Mouse (Mus musculus) liver, embryonic 13.5 days (tissue): ENCODE results near the gene Obscn. TPM values are rescaled to one million over a fixed set of nuclear protein-coding genes. Genes with fewer than 3 reads are reported as not detected.

Source experiments
- ATAC-seq: fragments of 200-750 bp; cut with Nextera tagmentation; 2 replicates; pipeline ENCODE4 v1.8.0; 2017; ENCODE audit warnings: low read depth, mild to moderate bottlenecking, moderate number of reproducible peaks, moderate library complexity
- DNase-seq: peaks from one replicate; pipeline ENCODE4 v3.0.0; 2022
- H3K27ac ChIP-seq: fragments of 300-500 bp; sonication (generic); 2 replicates; pipeline ENCODE4 v1.5.1; 2015; ENCODE audit warnings: moderate library complexity, mild to moderate bottlenecking, inconsistent platforms
- H3K27me3 ChIP-seq: fragments of 300-500 bp; sonication (generic); 2 replicates; pipeline ENCODE4 v1.6.1; 2015; ENCODE audit warnings: mild to moderate bottlenecking, inconsistent platforms
- H3K36me3 ChIP-seq: fragments of 300-500 bp; sonication (generic); 2 replicates; pipeline ENCODE4 v1.6.1; 2015; ENCODE audit warnings: mild to moderate bottlenecking, inconsistent platforms
- H3K4me1 ChIP-seq: fragments of 300-500 bp; sonication (generic); replicated peaks from 2 replicates; pipeline ENCODE4 v1.6.1; 2015; ENCODE audit warnings: inconsistent platforms
- H3K4me2 ChIP-seq: fragments of 300-500 bp; sonication (generic); 2 replicates; pipeline ENCODE4 v1.6.1; 2015; ENCODE audit warnings: inconsistent platforms, mild to moderate bottlenecking, moderate library complexity
- H3K4me3 ChIP-seq: fragments of 300-500 bp; sonication (generic); replicated peaks from 2 replicates; pipeline ENCODE4 v1.5.1; 2015; ENCODE audit warnings: mild to moderate bottlenecking, inconsistent platforms
- H3K9ac ChIP-seq: fragments of 300-500 bp; sonication (generic); 2 replicates; pipeline ENCODE4 v1.6.1; 2015; ENCODE audit warnings: mild to moderate bottlenecking, inconsistent platforms
- H3K9me3 ChIP-seq: fragments of 300-500 bp; sonication (generic); replicated peaks from 2 replicates; pipeline ENCODE4 v1.6.1; 2016; ENCODE audit warnings: inconsistent platforms
- WGBS: fragments of 180-500 bp; shearing (Covaris S2); methylation state at CpG from one replicate; pipeline ENCODE4 v1.1.7; 2015; ENCODE audit not compliant: insufficient replicate concordance; 5-methylcytosine and 5-hydroxymethylcytosine counted together
- microRNA-seq: library from miRNA; unstranded; fragments of <30 nt; microRNA quantifications from one replicate; pipeline ENCODE4, GENCODE M21; 2016
- polyA plus RNA-seq: library from polyadenylated mRNA; unstranded; fragments of >200 nt; fragmentation: Nextera tagmentation; extraction: Ambion mirVana; gene quantifications from 2 replicates; pipeline ENCODE4 v1.2.1, GENCODE M21; 2015

Gene Obscn
- polyA plus RNA-seq, 1 experiment from 2014 or later = 0.23 TPM

DNA sequence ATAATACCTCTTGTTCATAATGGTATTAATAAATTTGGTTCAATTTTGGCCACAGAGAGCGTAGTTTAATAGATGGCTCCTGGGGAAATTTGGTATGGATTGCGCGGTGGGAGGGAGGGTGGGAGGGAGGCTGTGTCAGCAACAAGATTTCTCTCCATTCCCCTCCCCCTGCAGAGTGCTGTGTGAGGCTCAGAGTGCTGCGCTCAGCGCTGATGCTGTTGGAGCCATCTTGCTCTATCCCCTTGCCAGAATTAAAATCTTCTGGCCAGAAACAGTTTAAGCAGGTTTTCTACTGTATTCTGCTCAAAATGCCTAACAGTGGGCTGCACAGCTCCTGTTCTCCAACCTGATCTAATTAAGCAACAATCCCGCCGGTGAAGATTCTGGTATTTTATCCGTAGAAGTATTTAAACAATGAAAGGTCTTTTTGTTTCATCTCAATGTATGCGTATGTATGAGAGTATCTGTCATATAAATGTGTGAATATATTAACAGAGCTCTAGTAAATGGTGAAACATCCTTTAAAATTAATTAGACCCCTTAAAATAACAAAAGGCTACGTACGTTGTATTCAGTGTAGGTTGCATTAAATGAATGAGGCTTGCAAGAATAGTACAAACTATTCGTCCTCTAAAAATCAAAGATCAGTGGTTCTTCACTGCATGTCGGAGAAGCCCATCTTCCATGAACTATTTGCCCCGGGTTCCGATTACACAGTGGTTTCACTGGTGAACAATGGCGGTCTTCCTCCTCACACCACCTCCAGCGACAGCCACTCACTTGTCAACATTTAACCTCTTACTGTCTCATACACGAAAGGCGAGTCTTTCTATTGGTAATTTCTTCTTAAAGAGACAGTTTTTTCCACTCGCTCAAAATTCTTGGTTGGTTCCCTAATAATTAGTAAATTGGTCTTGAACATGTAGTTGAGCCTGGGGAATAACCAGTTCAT lies 186.4 kb downstream of the Obscn start:
- Histone ChIP-seq H3K27ac (peak overlapping the region; percentile 77), H3K27me3 (peaks cover 72% of the 10 kb centered on the region), H3K4me2 (peak overlapping the region; percentile 77), H3K9me3 (no peaks in the 10 kb centered on the region), H3K36me3 (no peaks in the 10 kb centered on the region), H3K9ac (peak overlapping the region; percentile 74), H3K4me3 (peak overlapping the region; percentile 59), H3K4me1 (peaks cover 40% of the 10 kb centered on the region)
- DNase-seq (no peak), ATAC-seq (no peak)
- 20% methylated on average over 20 of the region's 20 CpGs for WGBS

DNA sequence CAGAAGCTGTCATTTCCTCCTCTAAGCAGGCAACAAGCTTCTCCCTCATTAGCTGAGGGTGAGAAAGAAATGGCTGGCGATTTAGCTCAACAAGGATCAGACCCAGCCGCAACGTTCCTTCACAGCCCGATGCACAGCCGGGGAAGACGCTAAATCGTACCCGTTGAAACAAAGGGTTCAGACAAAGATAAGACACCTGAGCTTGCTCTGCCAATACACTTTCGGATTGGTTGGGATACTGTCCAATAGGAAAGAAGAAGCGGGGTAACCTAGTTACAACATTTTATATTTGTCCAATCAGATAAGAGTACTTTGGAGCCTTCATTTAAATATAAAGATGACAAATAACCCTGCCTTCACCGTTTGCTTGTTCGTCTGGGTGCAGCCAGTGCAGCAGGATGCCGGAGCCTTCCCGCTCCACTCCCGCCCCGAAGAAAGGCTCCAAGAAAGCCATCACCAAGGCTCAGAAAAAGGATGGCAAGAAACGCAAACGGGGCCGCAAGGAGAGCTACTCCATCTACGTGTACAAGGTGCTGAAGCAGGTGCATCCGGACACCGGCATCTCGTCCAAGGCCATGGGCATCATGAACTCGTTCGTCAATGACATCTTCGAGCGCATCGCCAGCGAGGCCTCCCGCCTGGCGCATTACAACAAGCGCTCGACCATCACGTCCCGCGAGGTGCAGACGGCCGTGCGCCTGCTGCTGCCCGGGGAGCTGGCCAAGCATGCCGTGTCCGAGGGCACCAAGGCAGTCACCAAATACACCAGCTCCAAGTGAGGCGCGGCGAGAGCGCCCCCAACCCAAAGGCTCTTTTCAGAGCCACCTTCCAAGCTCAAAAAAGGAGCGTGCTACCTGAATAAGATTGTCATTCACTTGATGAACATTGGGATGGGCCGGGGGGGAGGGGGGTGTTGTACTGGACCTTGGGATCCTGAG lies 187.4 kb downstream of the Obscn start, which contains the start of gene Hist3h2ba:
Gene Hist3h2ba, plus strand, starts transcription at position 379 of the 938 bp plus-strand sequence.
- peak; percentile 76 for ATAC-seq
- no peaks in the 10 kb centered on the region for H3K36me3 ChIP-seq
- 1% methylated on average over 48 of the region's 48 CpGs for WGBS
- H3K9me3 ChIP-seq = no peaks in the 10 kb centered on the region
- H3K9ac ChIP-seq = peak within 1 kb of the TSS; percentile 74
- DNase-seq = no peak
- peaks cover 39% of the 10 kb centered on the region for H3K4me1 ChIP-seq
- H3K4me3 ChIP-seq = peak within 1 kb of the TSS; percentile 59
- peak within 1 kb of the TSS; percentile 77 for H3K27ac ChIP-seq
- H3K27me3 ChIP-seq = peaks cover 81% of the 10 kb centered on the region
- H3K4me2 ChIP-seq = peak within 1 kb of the TSS; percentile 77

DNA sequence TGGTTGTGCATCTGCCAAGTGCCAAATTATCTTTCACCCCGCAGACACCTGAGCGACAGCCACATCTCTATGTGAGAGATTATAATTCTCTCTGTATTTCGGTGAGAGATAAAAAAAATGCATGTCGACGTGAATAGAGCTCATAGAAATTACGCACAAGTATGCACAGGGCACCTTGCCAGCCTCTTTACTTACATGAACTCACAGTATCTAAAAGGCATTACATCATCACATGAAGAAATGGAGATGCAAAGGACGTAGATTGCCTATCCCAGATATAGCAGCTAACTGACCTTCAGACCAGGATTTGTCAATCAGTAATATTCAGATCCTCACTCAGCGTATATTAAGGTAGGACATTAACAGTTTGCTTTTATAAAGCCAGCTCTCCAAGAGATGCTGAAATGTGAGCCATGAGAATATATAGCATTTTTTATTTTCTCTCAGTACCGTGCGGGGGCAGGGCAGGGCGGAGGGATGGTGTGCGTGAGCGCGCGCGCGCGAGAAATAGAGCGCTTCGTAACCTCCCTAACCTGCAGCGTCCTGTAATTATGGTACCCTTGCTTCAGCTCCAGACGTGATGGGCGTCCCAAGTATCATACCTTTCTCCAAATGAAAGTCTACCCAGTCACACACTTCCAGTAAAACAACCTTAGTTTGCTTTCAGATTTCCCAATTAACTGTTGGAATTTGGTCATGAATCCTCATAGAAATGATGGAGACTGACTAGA lies 188.2 kb downstream of the Obscn start:
- DNase-seq = no peak
- no peaks in the 10 kb centered on the region for H3K9me3 ChIP-seq
- peaks cover 90% of the 10 kb centered on the region for H3K27me3 ChIP-seq

DNA sequence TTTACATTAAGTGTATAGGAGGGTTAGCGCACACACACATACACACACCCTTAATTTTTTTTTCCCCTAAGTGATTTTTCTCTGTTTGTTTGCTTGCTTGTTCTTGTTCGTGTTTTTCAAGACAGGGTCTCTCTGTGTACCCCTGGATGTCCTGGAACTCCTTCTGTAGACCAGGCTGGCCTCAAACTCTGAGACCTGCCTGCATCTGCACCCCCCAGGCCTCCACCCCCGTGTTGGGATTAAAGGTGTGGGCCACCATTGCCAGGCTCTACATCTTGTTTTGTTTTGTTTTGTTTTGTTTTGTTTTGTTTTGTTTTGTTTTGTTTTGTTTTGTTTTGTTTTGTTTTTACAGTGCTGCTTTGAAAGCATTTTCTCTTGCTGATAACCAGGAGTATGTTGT lies 188.9 kb downstream of the Obscn start:
- Histone ChIP-seq H3K27me3 (peaks cover 97% of the 10 kb centered on the region), H3K9ac (peak overlapping the region; percentile 0; the same call in 1 of the 2 replicates), H3K9me3 (no peaks in the 10 kb centered on the region), H3K4me1 (peaks cover 27% of the 10 kb centered on the region), H3K27ac (no peak overlapping the region), H3K4me2 (peak overlapping the region; percentile 77; the same call in 1 of the 2 replicates), H3K4me3 (no peak overlapping the region), H3K36me3 (no peaks in the 10 kb centered on the region)
- DNase-seq = no peak
- no peak for ATAC-seq
- 53% methylated on average over 3 of the region's 3 CpGs for WGBS

More for the DNA sequence above, 188.2 kb downstream of the Obscn start:
- Histone ChIP-seq H3K9ac (peak overlapping the region; percentile 35), H3K36me3 (no peaks in the 10 kb centered on the region), H3K4me3 (peak overlapping the region; percentile 59), H3K4me1 (peaks cover 30% of the 10 kb centered on the region), H3K4me2 (peak overlapping the region; percentile 77), H3K27ac (peak overlapping the region; percentile 35)
- WGBS = 20% methylated on average over 23 of the region's 23 CpGs
- peak; percentile 43; the same call in 1 of the 2 replicates for ATAC-seq

Small RNA genes lying within 50 kb of the gene (microRNA-seq; reads per million reads assigned to microRNA genes)
- not detected for gene Gm44313

Other genes with a start within 250 kb of the Obscn start
- 3.7 and 5.4 TPM in 2 replicates for gene Zfp39, start 232.2 kb downstream of the Obscn start, polyA plus RNA-seq
- 11.2 and 12.5 TPM in 2 replicates for gene Btnl10, start 218.5 kb downstream of the Obscn start, polyA plus RNA-seq
- 125 and 130 TPM in 2 replicates for gene Rnf187, start 197.5 kb downstream of the Obscn start, polyA plus RNA-seq
- 5.5 and 6.3 TPM in 2 replicates for gene Hist3h2ba, start 187.5 kb downstream of the Obscn start, polyA plus RNA-seq
- 12.3 and 13.7 TPM in 2 replicates for gene Hist3h2a, start 181.7 kb downstream of the Obscn start, polyA plus RNA-seq
- gene Trim17, start 181.7 kb downstream of the Obscn start, polyA plus RNA-seq = 0.06 and 0.18 TPM in 2 replicates
- 8.9 and 9.2 TPM in 2 replicates for gene Trim11, start 158.3 kb downstream of the Obscn start, polyA plus RNA-seq
- 12.6 and 13.9 TPM in 2 replicates for gene Iba57, start 27.3 kb upstream of the Obscn start, polyA plus RNA-seq
- 0.05 and 0.07 TPM in 2 replicates for gene Gjc2, start 46.8 kb upstream of the Obscn start, polyA plus RNA-seq
- gene Guk1, start 55.8 kb upstream of the Obscn start, polyA plus RNA-seq = 71.2 and 76.4 TPM in 2 replicates
- gene Mrpl55, start 66.1 kb upstream of the Obscn start, polyA plus RNA-seq = 69.6 and 75.8 TPM in 2 replicates
- gene 2310033P09Rik, start 71.9 kb upstream of the Obscn start, polyA plus RNA-seq = 26.2 and 26.8 TPM in 2 replicates
- gene Arf1, start 91.9 kb upstream of the Obscn start, polyA plus RNA-seq = 275 and 317 TPM in 2 replicates
- gene Wnt3a, start 154.3 kb upstream of the Obscn start, polyA plus RNA-seq = 0.05 TPM in 1 of 2 replicates, not detected in the other
- gene Wnt9a, start 170.5 kb upstream of the Obscn start, polyA plus RNA-seq = 0.22 and 0.39 TPM in 2 replicates
- gene Prss38, start 239.3 kb upstream of the Obscn start, polyA plus RNA-seq = not detected in 2 replicates